Mouse (Mus musculus) layer of hippocampus, adult 11-12 months (tissue): ENCODE data around the gene Acaca.

Experiments used
- DNase-seq: peaks from one replicate; pipeline ENCODE4 v3.0.0; 2022; ENCODE audit warnings: low spot score

Gene Acaca

DNA sequence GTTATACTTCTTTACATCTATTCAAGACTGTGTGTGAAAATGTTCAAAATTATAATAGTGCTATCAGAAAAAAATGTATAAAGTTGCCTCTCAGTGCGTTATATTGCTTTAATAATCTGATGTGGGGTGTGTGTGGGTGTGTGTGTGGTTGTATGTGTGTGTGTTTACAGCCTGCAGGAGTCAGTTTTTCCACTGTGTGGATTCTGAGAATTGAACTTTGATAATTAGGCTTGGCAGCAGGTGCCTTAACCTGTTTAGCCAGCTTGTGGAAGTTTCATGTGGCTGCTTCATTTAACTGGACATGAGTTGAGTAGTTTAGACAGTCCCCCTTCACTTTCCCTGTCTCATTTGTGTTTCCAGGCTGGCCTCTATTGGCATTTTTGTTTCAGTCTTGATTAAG is 117.9 kb downstream of the Acaca start:
- no peak for DNase-seq

- no peak for DNase-seq
These were observed 121.7 kb downstream of the Acaca start for GRCm38 (mm10) chr11:84251170-84251569.

DNA sequence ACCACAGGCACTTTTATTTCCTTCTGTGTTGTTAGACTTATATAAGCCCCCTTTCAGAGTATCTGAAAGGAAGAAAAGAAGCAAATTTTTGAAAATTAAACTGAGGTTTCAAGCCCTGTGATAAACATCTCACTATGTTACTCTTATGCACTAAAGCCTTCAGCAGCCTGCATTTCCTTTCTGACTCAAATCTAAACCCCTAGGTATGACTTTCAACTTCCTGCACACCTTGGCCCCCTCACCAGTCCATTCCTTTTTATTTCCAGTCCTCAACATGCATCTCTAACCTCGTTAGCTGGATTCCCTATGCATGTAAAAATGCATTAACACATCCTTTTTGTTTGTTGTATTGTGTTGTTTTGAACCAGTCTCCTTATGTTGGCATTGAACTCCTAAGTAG is 123.0 kb downstream of the Acaca start:
- no peak for DNase-seq

- no peak for DNase-seq
These were observed 126.4 kb downstream of the Acaca start for GRCm38 (mm10) chr11:84255879-84256278.

DNA sequence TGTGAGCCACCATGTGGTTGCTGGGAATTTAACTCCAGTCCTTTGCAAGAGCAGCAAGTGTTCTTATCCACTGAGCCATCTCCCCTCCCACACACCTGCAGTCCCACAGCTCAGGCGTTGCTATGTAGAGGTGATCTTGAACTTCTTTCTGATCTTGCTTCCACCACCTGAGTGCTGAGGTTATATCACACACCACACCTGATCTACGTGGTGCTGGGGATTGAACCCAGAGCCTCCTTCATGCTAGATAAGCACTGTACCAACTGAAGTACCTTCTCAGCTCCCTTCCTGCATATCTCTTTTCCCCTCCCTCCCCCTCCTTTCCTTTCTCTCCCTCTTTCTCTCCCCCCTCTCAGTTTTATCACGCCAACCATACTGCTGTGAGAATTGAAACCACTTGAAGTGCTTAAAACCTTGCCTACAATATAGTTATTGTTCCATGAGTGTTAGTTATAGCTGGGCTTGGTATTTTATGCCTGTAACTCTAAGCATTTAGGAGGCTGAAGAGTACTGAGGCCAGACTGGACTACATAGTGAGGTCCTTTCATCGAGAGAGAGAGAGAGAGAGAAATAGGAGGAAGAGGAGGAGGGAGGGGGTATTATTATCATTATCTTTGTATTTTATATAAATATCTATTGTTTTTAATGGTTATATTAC is 128.7 kb downstream of the Acaca start:
- no peak for DNase-seq

DNA sequence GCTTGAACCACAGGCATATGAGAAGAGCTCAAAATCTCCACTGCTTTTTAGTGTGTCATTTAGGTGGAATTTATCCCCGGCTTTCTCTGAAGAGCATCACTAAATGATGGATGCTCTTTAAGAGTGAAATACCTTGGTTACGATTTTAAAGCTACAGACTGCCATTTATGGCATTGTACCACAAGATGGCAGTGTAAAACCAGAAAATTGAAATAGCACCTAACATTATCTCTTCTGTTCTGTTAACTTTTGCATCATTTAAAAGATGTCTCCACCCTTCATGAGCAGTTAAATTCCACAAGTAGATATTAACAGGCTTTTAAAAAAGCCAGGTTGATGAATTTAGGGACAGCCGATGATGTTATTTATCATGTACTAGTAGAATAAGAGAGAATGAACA is 135.0 kb downstream of the Acaca start:
- peak; percentile 42 for DNase-seq

DNA sequence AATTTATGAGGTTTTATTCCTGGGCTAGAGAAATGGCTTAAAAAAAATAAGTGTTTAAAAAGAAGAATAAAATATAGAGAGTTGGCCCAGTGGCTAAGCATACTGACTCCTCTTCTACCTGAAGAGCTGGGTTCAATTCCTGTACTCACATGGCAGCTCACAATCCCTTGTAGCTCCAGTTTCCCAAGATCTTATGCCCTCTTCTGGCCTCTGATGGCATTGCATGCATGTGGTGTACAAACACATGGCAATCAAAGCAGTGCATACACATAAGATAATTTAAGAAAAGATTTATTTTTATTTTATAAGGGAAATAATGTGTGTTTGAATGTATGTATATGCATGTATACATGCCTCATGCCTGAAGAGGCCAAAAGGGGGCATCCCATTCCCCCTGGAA is 138.6 kb downstream of the Acaca start:
- DNase-seq = no peak

DNA sequence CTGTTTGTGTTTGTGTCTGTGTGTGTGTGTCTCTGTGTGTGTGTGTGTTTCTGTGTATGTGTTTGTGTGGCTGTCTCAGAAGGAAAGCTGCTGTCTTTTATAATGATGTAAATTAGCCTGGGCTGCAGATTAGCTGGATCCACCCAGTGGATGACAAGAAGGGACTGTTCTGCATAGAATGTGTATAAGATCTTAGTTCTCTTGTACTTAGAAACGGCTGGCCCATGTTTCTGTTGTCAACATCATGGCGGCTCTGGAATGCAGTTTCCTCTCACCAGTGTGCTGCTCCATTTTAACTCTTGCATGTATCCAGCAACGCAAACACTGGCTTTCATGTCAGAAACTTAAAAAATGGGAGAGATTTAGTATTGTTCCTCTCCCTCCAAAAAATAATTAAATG is 141.0 kb downstream of the Acaca start:
- no peak for DNase-seq

DNA sequence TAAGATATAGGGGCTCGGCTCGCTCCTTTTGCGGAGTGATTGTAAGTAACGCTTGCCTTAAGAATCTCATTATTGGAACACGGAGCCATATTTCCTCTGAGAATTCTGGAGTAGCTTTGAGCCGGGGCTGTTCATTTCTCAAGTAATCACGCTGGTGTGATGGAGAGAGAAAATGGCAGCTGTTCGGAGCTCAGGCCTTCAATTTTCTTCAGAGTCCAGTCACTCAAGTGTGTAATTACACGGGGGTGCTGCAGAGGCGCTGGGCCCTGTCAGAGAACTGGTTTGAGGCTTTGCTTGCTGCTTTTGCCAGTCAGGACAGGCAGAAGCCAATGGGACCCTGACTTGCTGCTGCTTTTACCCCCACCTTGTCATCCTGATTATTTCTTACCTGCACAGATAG is 142.5 kb downstream of the Acaca start:
- DNase-seq = no peak

DNA sequence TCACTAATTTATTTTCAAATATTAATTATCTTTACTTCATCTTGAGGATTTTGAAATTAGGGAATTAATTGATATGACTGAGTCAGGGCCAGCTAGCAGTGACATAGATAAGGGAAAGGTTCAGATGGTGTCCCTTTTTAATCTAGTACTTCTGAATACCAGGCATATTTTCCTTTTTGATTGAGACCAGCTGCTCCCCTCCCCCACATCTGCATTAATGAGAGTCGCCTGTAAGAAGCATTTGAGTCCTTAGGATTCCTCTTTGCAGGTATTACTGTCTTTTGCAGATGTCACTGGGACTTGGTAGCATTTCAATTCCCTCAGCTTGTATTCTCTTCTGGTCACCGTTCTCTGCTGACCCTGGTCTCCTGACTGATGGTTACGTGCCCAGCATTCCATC is 143.1 kb downstream of the Acaca start:
- no peak for DNase-seq

DNA sequence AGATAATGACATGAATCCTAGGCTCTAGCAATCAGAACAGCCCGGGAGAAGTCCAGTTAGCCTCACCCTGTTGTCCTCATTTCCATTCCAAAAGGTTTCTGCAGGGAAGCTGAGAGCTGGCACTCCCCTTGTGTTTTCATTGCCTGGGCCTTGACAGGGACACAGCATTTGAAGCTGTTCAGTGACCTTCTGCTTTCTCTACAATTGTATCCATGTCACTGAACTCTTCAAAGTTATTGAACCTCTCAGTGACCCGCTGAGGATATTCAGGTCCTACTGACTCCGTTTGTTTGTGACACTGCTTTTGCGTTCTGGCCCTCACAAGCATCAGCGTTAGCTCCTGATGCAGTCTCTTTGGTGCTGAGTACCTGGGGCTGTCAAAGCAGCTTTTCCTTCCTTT is 147.5 kb downstream of the Acaca start:
- DNase-seq = no peak

DNA sequence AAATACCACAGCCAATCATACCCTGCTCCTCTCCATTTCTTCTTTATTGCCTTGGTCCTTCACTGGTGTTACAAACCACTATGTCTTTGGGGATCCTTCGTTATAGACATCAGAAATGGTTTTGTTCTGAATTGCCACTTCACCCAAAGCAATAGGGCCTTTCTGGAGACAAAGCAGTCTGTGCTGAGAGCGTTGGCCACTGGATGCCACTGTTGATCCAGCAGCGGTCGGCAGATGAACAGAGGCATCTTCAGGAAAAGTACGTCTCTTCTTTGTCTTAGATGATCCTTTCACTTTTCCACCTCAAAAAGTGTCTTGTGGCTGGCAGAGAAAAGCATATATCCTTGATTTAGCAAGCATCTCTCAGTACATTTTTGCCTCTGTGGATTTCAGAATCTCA is 151.8 kb downstream of the Acaca start:
- DNase-seq = peak; percentile 24

- DNase-seq = peak; percentile 4
These were observed 153.7 kb downstream of the Acaca start for GRCm38 (mm10) chr11:84282944-84283703.

DNA sequence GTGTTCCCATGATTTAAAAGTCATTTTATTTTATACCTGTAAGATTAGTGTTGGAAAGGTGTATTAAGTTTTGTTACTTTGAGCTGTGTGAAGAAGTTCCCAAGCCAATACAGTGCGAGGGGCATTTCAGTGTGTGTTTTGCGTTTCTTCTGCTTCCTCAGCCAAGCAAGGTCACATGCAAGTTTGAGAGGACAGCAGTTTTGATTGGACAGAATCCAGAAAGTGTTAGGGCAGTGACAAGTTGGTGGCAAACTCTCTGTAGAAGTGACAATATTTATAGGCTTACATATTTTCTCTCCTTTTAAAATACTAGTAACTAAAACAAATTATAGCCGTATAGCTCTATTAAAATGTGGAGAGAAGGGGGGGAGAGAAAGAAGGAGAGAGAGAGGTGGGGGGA is 161.3 kb downstream of the Acaca start:
- DNase-seq = no peak

DNA sequence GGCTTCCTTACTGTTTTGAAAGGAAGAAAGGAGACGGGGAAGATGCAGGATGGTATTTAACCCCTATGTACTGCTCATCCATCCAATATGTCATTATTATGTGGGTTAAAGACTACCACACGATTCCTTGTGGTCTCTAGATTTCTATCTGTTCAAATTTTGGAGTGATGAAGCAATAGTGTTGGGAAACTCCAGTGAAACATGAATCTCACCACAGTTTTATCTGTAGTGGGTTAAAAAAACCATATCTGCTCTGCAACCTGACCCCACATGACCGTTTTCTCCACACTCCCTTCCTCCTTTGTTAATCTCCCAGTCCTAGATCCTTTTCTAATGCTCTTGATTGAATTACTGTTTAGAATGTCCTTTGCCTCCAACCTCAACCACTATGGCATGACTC is 163.1 kb downstream of the Acaca start:
- no peak for DNase-seq

- DNase-seq = no peak
These were observed 163.8 kb downstream of the Acaca start for GRCm38 (mm10) chr11:84293288-84293687.

GRCm38 (mm10) chr11:84296337-84296736 is 166.9 kb downstream of the Acaca start:
- DNase-seq = no peak

- no peak for DNase-seq
These were observed 176.0 kb downstream of the Acaca start for GRCm38 (mm10) chr11:84305474-84305873.

DNA sequence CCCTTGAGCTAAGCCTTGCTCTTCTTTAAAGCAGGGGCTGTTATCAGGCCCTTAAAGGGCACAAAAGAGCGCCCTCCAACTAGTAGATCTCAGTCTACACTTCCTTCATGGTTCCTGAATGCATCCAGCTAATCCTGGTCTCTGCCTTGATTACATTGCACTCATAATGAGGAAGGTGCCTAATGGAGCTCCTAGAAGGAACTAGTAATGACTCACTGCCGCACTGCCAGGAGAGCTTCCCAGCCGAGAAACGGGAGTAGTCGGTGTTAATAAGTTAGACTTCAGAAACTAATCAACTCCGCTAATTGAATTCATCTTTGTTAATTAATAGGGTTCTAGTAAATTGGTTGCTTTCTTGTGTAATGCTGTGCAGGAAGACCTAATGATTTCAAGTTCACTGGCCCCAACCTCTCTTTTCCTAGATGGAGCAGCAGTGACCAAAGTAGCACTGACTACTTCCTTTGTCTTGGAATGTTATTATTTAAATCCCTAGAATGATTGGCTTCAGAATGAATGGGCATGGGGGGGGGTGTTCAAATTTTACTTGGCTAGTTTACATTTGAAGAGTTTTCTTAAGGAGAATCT is 176.8 kb downstream of the Acaca start:
- no peak for DNase-seq

DNA sequence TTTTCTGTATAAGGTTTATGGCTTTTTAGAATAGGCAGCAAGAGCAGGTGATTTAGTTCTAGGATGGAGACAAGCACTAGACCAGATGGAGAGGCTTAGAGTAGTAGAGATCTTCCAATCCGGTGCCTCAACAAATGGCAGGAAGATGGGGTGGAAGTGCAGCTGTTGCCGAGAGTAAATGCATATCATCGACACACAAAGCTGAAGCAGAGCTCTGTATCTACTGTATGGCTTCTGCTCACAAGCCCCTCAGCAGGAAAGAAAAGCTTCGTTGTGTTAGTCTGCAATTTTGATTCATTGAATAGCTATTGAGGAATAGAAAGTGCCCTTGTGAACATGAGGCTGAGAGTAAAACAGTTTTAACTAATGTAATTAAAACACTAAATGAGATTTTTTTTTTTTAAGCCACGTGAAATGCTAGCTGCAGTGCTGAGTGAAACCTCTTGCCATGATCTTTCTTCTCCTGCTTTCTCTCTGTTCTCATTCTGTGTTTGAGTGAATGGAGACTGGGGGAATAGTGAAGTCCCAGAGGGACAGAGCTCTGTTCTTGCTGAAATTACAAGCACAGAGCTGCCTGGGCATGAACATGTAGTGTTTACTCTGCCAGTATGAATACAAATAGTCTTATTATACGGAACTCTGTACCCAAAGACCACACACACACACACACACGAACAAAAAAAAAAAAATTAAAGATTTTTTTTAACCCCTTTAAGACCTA is 194.7 kb downstream of the Acaca start:
- no peak for DNase-seq

GRCm38 (mm10) chr11:84327086-84327485 is 197.6 kb downstream of the Acaca start:
- no peak for DNase-seq

DNA sequence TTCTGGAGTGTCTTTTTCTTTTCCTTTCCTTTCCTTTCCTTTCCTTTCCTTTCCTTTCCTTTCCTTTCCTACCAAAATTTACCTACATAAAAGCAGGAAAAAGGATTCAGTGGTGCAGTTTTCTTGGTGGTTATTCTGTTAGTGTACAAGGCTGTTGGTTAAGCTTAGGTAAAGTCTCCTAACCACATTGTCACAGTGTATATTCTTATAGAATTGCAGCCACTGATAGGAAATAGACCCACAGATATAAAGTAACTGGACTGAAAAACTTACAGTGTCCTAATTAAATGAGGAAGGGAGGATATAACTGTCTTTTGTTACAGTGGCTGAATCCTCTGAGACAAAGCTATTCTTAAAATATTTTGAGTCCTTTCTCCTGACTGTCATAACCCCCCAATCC is 202.9 kb downstream of the Acaca start:
- DNase-seq = no peak

DNA sequence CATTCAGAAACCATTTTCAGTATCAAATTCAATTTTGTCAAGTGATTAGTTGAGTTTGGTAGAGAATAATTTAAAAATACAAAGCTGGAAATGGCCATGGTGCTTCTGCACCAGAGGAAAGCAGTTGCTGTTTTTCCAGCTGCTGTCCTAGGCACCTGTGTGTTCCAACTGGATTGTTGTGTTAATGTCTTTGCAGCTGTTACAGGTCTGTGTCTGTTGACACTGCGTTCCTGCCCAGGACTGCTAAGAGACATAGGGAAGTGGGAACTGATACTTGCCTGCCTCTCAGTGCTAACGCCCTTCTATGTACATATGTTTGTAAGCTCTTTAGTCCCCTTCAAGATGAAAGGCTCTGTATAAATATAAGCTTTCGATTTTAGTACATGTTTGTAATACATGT is 203.4 kb downstream of the Acaca start:
- no peak for DNase-seq
